In the genomic region with DNA sequence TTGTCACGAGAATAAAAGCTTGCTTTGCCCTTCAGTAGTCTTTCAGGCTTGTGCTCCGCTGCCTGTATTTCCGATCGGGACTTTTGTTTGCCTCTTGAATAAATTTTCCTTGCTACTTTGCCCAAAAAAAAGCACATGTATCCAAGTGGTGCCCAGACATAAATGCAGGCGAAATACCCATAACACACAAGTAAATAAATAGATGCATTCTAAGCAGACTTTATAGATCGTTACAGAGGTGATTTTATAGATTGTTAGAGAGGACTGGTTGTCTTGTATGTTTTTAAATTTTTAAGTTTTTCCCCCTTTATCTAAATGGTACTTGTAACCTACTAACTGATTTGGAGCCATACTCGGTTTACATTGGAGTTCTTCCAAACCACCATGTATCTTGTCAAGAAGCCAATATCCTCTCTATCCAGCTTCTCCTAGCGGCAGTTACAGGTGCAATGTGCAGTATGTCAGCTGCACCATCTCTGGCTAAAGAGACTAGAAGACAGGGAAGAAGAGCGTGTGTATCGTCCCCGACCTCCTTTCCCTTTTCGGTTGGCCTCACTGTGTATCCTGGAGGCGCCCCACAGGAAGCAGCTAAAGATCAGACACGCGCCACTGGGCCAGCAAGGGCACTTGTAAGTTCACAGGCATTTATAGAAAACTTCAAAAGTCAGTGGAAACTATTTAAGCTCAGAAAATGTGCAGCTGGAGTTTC, we compare ENCODE assay signal across 8 mouse cellular contexts. TPM values are rescaled to one million over a fixed set of nuclear protein-coding genes. Genes with fewer than 3 reads are reported as not detected.
DNase-seq lines count a peak whose midpoint lies in the region; ATAC-seq lines count a peak whose summit lies in the region.

No protein-coding gene starts in this region.

- no peaks in the 10 kb centered on the region for H3K9me3 ChIP-seq in intestine, embryonic 14.5 days (ENCODE audit: control insufficient read depth, low read length)
- no peaks in the 10 kb centered on the region for H3K9me3 ChIP-seq in intestine, embryonic 16.5 days (ENCODE audit: control insufficient read depth, low read length)
- H3K9me3 ChIP-seq in kidney, embryonic 14.5 days (ENCODE audit: control insufficient read depth, low read length) = no peaks in the 10 kb centered on the region
- no peaks in the 10 kb centered on the region for H3K9me3 ChIP-seq in hindbrain, embryonic 14.5 days (ENCODE audit: control insufficient read depth, low read length)

- no peaks in the 10 kb centered on the region for H3K27me3 ChIP-seq in intestine, embryonic 14.5 days (replicated peaks; ENCODE audit: control insufficient read depth, insufficient read depth, low read length)
- no peaks in the 10 kb centered on the region for H3K27me3 ChIP-seq in intestine, embryonic 16.5 days (replicated peaks; ENCODE audit: control insufficient read depth, insufficient read depth, low read length)
- no peaks in the 10 kb centered on the region for H3K27me3 ChIP-seq in kidney, embryonic 14.5 days (ENCODE audit: control insufficient read depth, insufficient read depth, low read length)
- H3K27me3 ChIP-seq in hindbrain, embryonic 14.5 days (ENCODE audit: control insufficient read depth, insufficient read depth, low read length) = no peaks in the 10 kb centered on the region

- no peaks in the 10 kb centered on the region for H3K36me3 ChIP-seq in intestine, embryonic 14.5 days (ENCODE audit: control insufficient read depth, insufficient read depth, low read length)
- no peaks in the 10 kb centered on the region for H3K36me3 ChIP-seq in intestine, embryonic 16.5 days (ENCODE audit: control insufficient read depth, insufficient read depth, low read length)
- H3K36me3 ChIP-seq in kidney, embryonic 14.5 days (ENCODE audit: control insufficient read depth, insufficient read depth, low read length) = no peaks in the 10 kb centered on the region
- H3K36me3 ChIP-seq in hindbrain, embryonic 14.5 days (replicated peaks; ENCODE audit: control insufficient read depth, insufficient read depth) = no peaks in the 10 kb centered on the region

- H3K4me2 ChIP-seq in intestine, embryonic 14.5 days (ENCODE audit: low read length) = peak overlapping the region; percentile 20
- H3K4me2 ChIP-seq in intestine, embryonic 16.5 days (ENCODE audit: low read depth, low read length) = no peak overlapping the region
- peak overlapping the region; percentile 9 for H3K4me2 ChIP-seq in kidney, embryonic 14.5 days (replicated peaks; ENCODE audit: low read depth, low read length)
- no peak overlapping the region for H3K4me2 ChIP-seq in hindbrain, embryonic 14.5 days (replicated peaks)

- peak; percentile 54 for DNase-seq in intestine, embryonic 14.5 days (ENCODE audit: low spot score)
- DNase-seq in cerebellum, adult 9-11 months = peak; percentile 36
- peak; percentile 23 to 53 for DNase-seq in lung, postnatal 4 days
- no peak for DNase-seq in right cerebral cortex, postnatal 10 days (ENCODE audit: low spot score in 2 of 2)
- no peak for DNase-seq in urinary bladder, postnatal 36 days (ENCODE audit: low spot score in 2 of 2)
- DNase-seq in hindbrain, embryonic 14.5 days (ENCODE audit: low spot score) = no peak

- no peak overlapping the region for H3K9ac ChIP-seq in intestine, embryonic 14.5 days (ENCODE audit: low read length)
- H3K9ac ChIP-seq in intestine, embryonic 16.5 days (ENCODE audit: low read depth, low read length) = no peak overlapping the region
- H3K9ac ChIP-seq in kidney, embryonic 14.5 days (ENCODE audit: low read depth, low read length) = no peak overlapping the region
- no peak overlapping the region for H3K9ac ChIP-seq in hindbrain, embryonic 14.5 days

- WGBS in intestine, embryonic 14.5 days = 44% methylated on average over 15 of the region's 15 CpGs
- WGBS in intestine, embryonic 16.5 days = 51% methylated on average over 15 of the region's 15 CpGs
- 33% methylated on average over 15 of the region's 15 CpGs for WGBS in kidney, embryonic 14.5 days
- WGBS in hindbrain, embryonic 14.5 days = 61% methylated on average over 15 of the region's 15 CpGs

- H3K27ac ChIP-seq in intestine, embryonic 14.5 days (ENCODE audit: low read depth) = no peak overlapping the region
- no peak overlapping the region for H3K27ac ChIP-seq in intestine, embryonic 16.5 days (ENCODE audit: low read length)
- H3K27ac ChIP-seq in kidney, embryonic 14.5 days (ENCODE audit: low read depth, low read length) = peak overlapping the region; percentile 44; the same call in 1 of the 2 replicates
- H3K27ac ChIP-seq in hindbrain, embryonic 14.5 days = no peak overlapping the region

- no peak for ATAC-seq in intestine, embryonic 14.5 days (replicated peaks; ENCODE audit: low FRiP score, low TSS enrichment, low read depth)
- ATAC-seq in intestine, embryonic 16.5 days = no peak
- ATAC-seq in kidney, embryonic 14.5 days (ENCODE audit: low FRiP score, low TSS enrichment) = peak; percentile 64
- no peak for ATAC-seq in hindbrain, embryonic 14.5 days (ENCODE audit: low FRiP score)

- no peak overlapping the region for H3K4me3 ChIP-seq in intestine, embryonic 14.5 days (ENCODE audit: low read depth, low read length)
- no peak overlapping the region for H3K4me3 ChIP-seq in intestine, embryonic 16.5 days (ENCODE audit: low read length)
- H3K4me3 ChIP-seq in kidney, embryonic 14.5 days (ENCODE audit: low read length) = no peak overlapping the region
- H3K4me3 ChIP-seq in hindbrain, embryonic 14.5 days (replicated peaks; ENCODE audit: low read length) = no peak overlapping the region

- peaks cover 5% of the 10 kb centered on the region for H3K4me1 ChIP-seq in intestine, embryonic 14.5 days (replicated peaks; ENCODE audit: control insufficient read depth, insufficient read depth, low read length)
- no peaks in the 10 kb centered on the region for H3K4me1 ChIP-seq in intestine, embryonic 16.5 days (ENCODE audit: control insufficient read depth, insufficient read depth, low read length)
- H3K4me1 ChIP-seq in kidney, embryonic 14.5 days (ENCODE audit: control insufficient read depth, insufficient read depth, low read length) = peaks cover 20% of the 10 kb centered on the region
- H3K4me1 ChIP-seq in hindbrain, embryonic 14.5 days (replicated peaks; ENCODE audit: control insufficient read depth, insufficient read depth, low read length) = no peaks in the 10 kb centered on the region

RNA-seq across cellular contexts. Expression of gene 9530077C05Rik, which starts 18.4 kb away (rescaled TPM):
- polyA plus RNA-seq in intestine, embryonic 14.5 days (2014; fragmentation: Nextera tagmentation; extraction: Ambion mirVana) = 5.3 and 5.9 TPM in 2 replicates
- polyA plus RNA-seq in intestine, embryonic 16.5 days (2015; fragmentation: Nextera tagmentation; extraction: Ambion mirVana) = 3.0 and 3.4 TPM in 2 replicates
- 3.9 and 5.8 TPM in 2 replicates for polyA plus RNA-seq in kidney, embryonic 14.5 days (2014; fragmentation: Nextera tagmentation; extraction: Ambion mirVana)
- 11.8 and 14.9 TPM in 2 replicates for polyA plus RNA-seq in hindbrain, embryonic 14.5 days (2014; fragmentation: Nextera tagmentation; extraction: Ambion mirVana)

RNA-seq across cellular contexts. Expression of gene Gm17545, which starts 24.4 kb away (rescaled TPM):
- not detected in 2 replicates for polyA plus RNA-seq in intestine, embryonic 14.5 days (2014; fragmentation: Nextera tagmentation; extraction: Ambion mirVana)
- not detected in 2 replicates for polyA plus RNA-seq in intestine, embryonic 16.5 days (2015; fragmentation: Nextera tagmentation; extraction: Ambion mirVana)
- polyA plus RNA-seq in kidney, embryonic 14.5 days (2014; fragmentation: Nextera tagmentation; extraction: Ambion mirVana) = not detected in 2 replicates
- polyA plus RNA-seq in hindbrain, embryonic 14.5 days (2014; fragmentation: Nextera tagmentation; extraction: Ambion mirVana) = not detected in 2 replicates

RNA-seq across cellular contexts. Expression of gene Rp9, which starts 39.9 kb away (rescaled TPM):
- polyA plus RNA-seq in intestine, embryonic 14.5 days (2014; fragmentation: Nextera tagmentation; extraction: Ambion mirVana) = 82.2 and 84.3 TPM in 2 replicates
- polyA plus RNA-seq in intestine, embryonic 16.5 days (2015; fragmentation: Nextera tagmentation; extraction: Ambion mirVana) = 58.3 and 58.4 TPM in 2 replicates
- 72.1 and 86.0 TPM in 2 replicates for polyA plus RNA-seq in kidney, embryonic 14.5 days (2014; fragmentation: Nextera tagmentation; extraction: Ambion mirVana)
- polyA plus RNA-seq in hindbrain, embryonic 14.5 days (2014; fragmentation: Nextera tagmentation; extraction: Ambion mirVana) = 63.3 and 69.4 TPM in 2 replicates

RNA-seq across cellular contexts. Expression of gene Anln, which starts 40.7 kb away (rescaled TPM):
- polyA plus RNA-seq in intestine, embryonic 14.5 days (2014; fragmentation: Nextera tagmentation; extraction: Ambion mirVana) = 55.7 and 61.4 TPM in 2 replicates
- 35.7 and 36.0 TPM in 2 replicates for polyA plus RNA-seq in intestine, embryonic 16.5 days (2015; fragmentation: Nextera tagmentation; extraction: Ambion mirVana)
- 34.6 and 54.3 TPM in 2 replicates for polyA plus RNA-seq in kidney, embryonic 14.5 days (2014; fragmentation: Nextera tagmentation; extraction: Ambion mirVana)
- 6.4 and 6.6 TPM in 2 replicates for polyA plus RNA-seq in hindbrain, embryonic 14.5 days (2014; fragmentation: Nextera tagmentation; extraction: Ambion mirVana)

RNA-seq across cellular contexts. Expression of gene Bbs9, which starts 45.8 kb away (rescaled TPM):
- polyA plus RNA-seq in intestine, embryonic 14.5 days (2014; fragmentation: Nextera tagmentation; extraction: Ambion mirVana) = 14.2 and 18.6 TPM in 2 replicates
- 11.8 and 12.6 TPM in 2 replicates for polyA plus RNA-seq in intestine, embryonic 16.5 days (2015; fragmentation: Nextera tagmentation; extraction: Ambion mirVana)
- polyA plus RNA-seq in kidney, embryonic 14.5 days (2014; fragmentation: Nextera tagmentation; extraction: Ambion mirVana) = 6.2 and 12.3 TPM in 2 replicates
- 20.0 and 22.7 TPM in 2 replicates for polyA plus RNA-seq in hindbrain, embryonic 14.5 days (2014; fragmentation: Nextera tagmentation; extraction: Ambion mirVana)

Comparison
In these comparisons a context has a peak if more than half of its experiments do, and no peak if none do; other contexts are left out.
1. H3K4me2 ChIP-seq: peak in intestine, embryonic 14.5 days (single experiment) and kidney, embryonic 14.5 days (single experiment); none in intestine, embryonic 16.5 days (single experiment) and hindbrain, embryonic 14.5 days (single experiment).
2. DNase-seq: peak in intestine, embryonic 14.5 days (single experiment), cerebellum, adult 9-11 months (single experiment) and lung, postnatal 4 days (2 of 2); none in right cerebral cortex, postnatal 10 days (0 of 2), urinary bladder, postnatal 36 days (0 of 2) and hindbrain, embryonic 14.5 days (single experiment).